Mouse (Mus musculus) ES-Bruce4 (cell line): ENCODE measurements around the gene Gabarap. TPM values are rescaled to one million over a fixed set of nuclear protein-coding genes. Genes with fewer than 3 reads are reported as not detected.

ENCODE experiments used
- H3K27ac ChIP-seq: 2 replicates; pipeline ENCODE4 v1.5.1; 2012; ENCODE audit warnings: low read length, inconsistent platforms; ENCODE audit not compliant: insufficient read depth
- H3K27me3 ChIP-seq: 2 replicates; pipeline ENCODE4 v1.6.1; 2012; ENCODE audit warnings: mild to moderate bottlenecking, low read length, inconsistent platforms; ENCODE audit not compliant: control insufficient read depth, poor library complexity, insufficient read depth, severe bottlenecking
- H3K36me3 ChIP-seq: 2 replicates; pipeline ENCODE4 v1.6.1; 2012; ENCODE audit warnings: inconsistent platforms, mild to moderate bottlenecking, low read length, moderate library complexity; ENCODE audit not compliant: control insufficient read depth, poor library complexity, insufficient read depth, severe bottlenecking
- H3K4me1 ChIP-seq: one replicate; pipeline ENCODE4 v1.8.1; 2011; ENCODE audit warnings: low read length; ENCODE audit not compliant: control insufficient read depth, insufficient read depth
- H3K4me3 ChIP-seq: 2 replicates; pipeline ENCODE4 v1.5.1; 2011; ENCODE audit warnings: low read depth, mild to moderate bottlenecking, low read length
- H3K9ac ChIP-seq: 2 replicates; pipeline ENCODE4 v1.6.1; 2012; ENCODE audit warnings: low read depth, mild to moderate bottlenecking, inconsistent platforms; ENCODE audit not compliant: poor library complexity, severe bottlenecking
- H3K9me3 ChIP-seq: replicated peaks from 2 replicates; pipeline ENCODE4 v1.6.1; 2012; ENCODE audit warnings: mild to moderate bottlenecking, low read length, inconsistent platforms; ENCODE audit not compliant: control insufficient read depth, poor library complexity, insufficient read depth, severe bottlenecking
- CTCF ChIP-seq: IDR thresholded peaks from one replicate; pipeline ENCODE4 v1.8.1; 2011; ENCODE audit warnings: low read depth, low read length
- EP300 ChIP-seq: IDR thresholded peaks from 2 replicates; pipeline ENCODE4 v1.6.1; 2011; ENCODE audit warnings: low read depth, low read length; ENCODE audit not compliant: insufficient read depth
- POLR2A ChIP-seq: IDR thresholded peaks from one replicate; pipeline ENCODE4 v1.8.1; 2011; ENCODE audit warnings: low read length; ENCODE audit not compliant: insufficient read depth
- polyA plus RNA-seq: library from polyadenylated mRNA; stranded (reverse); fragments of >200 nt; gene quantifications from 2 replicates; pipeline ENCODE4 v1.2.4, GENCODE M21; 2011; ENCODE audit warnings: low read depth; ENCODE audit not compliant: missing spikeins, insufficient read depth, insufficient read length

Gabarap gene
- polyA plus RNA-seq, 1 experiment: 144 TPM

GRCm38 (mm10) chr11:69995391-69995960 is 4.5 kb downstream of the Gabarap start, which contains the start of gene Phf23:
Gene Phf23 (plus strand): TSS chr11:69995777.
- Histone ChIP-seq H3K9me3 (no peaks in the 10 kb centered on the region), H3K27me3 (no peaks in the 10 kb centered on the region), H3K27ac (peak within 1 kb of the TSS; percentile 13), H3K4me1 (no peaks in the 10 kb centered on the region), H3K4me3 (peak within 1 kb of the TSS; percentile 80), H3K9ac (peak within 1 kb of the TSS; percentile 97), H3K36me3 (peaks cover 26% of the 10 kb centered on the region)
- no peak for TF ChIP-seq EP300
- TF ChIP-seq POLR2A: peak; percentile 74

GRCm38 (mm10) chr11:69996161-69997061 is 5.5 kb downstream of the Gabarap start:
- TF ChIP-seq EP300: no peak
- TF ChIP-seq CTCF: no peak
- no peak for TF ChIP-seq POLR2A
- peak overlapping the region; percentile 66 for H3K27ac ChIP-seq
- peak overlapping the region; percentile 97 for H3K9ac ChIP-seq
- peak overlapping the region; percentile 80 for H3K4me3 ChIP-seq
- no peaks in the 10 kb centered on the region for H3K9me3 ChIP-seq
- no peaks in the 10 kb centered on the region for H3K27me3 ChIP-seq
- peaks cover 26% of the 10 kb centered on the region for H3K36me3 ChIP-seq
- no peaks in the 10 kb centered on the region for H3K4me1 ChIP-seq

- peak overlapping the region; percentile 66; the same call in 1 of the 2 replicates for H3K27ac ChIP-seq
- H3K36me3 ChIP-seq: peaks cover 26% of the 10 kb centered on the region
- no peaks in the 10 kb centered on the region for H3K4me1 ChIP-seq
- peak overlapping the region; percentile 80 for H3K4me3 ChIP-seq
- H3K9ac ChIP-seq: peak overlapping the region; percentile 97
- TF ChIP-seq EP300 (no peak), POLR2A (peak; percentile 28)
- H3K27me3 ChIP-seq: no peaks in the 10 kb centered on the region
- no peaks in the 10 kb centered on the region for H3K9me3 ChIP-seq
Measured at GRCm38 (mm10) chr11:69997070-69997509, 6.1 kb downstream of the Gabarap start.

- Histone ChIP-seq H3K4me3 (no peak overlapping the region), H3K4me1 (no peaks in the 10 kb centered on the region), H3K9me3 (no peaks in the 10 kb centered on the region), H3K27ac (no peak overlapping the region), H3K27me3 (no peaks in the 10 kb centered on the region), H3K36me3 (peaks cover 26% of the 10 kb centered on the region), H3K9ac (no peak overlapping the region)
- TF ChIP-seq CTCF (peak; percentile 45), EP300 (no peak)
Measured at GRCm38 (mm10) chr11:69998567-69999491, 7.9 kb downstream of the Gabarap start.

- peaks cover 26% of the 10 kb centered on the region for H3K36me3 ChIP-seq
- no peak for TF ChIP-seq EP300
- TF ChIP-seq CTCF: no peak
- no peak for TF ChIP-seq POLR2A
- H3K4me3 ChIP-seq: no peak overlapping the region
- no peak overlapping the region for H3K9ac ChIP-seq
- no peaks in the 10 kb centered on the region for H3K9me3 ChIP-seq
- H3K27me3 ChIP-seq: no peaks in the 10 kb centered on the region
- H3K27ac ChIP-seq: peak overlapping the region; percentile 49
- no peaks in the 10 kb centered on the region for H3K4me1 ChIP-seq
Measured at GRCm38 (mm10) chr11:69999666-70000065, 8.7 kb downstream of the Gabarap start.
